Mouse (Mus musculus): ENCODE data around the gene Tstd2. TPM values are rescaled to one million over a fixed set of nuclear protein-coding genes. Genes with fewer than 3 reads are reported as not detected.

Tstd2 gene
- polyA plus RNA-seq, 1 experiment = 20.9 TPM

DNA sequence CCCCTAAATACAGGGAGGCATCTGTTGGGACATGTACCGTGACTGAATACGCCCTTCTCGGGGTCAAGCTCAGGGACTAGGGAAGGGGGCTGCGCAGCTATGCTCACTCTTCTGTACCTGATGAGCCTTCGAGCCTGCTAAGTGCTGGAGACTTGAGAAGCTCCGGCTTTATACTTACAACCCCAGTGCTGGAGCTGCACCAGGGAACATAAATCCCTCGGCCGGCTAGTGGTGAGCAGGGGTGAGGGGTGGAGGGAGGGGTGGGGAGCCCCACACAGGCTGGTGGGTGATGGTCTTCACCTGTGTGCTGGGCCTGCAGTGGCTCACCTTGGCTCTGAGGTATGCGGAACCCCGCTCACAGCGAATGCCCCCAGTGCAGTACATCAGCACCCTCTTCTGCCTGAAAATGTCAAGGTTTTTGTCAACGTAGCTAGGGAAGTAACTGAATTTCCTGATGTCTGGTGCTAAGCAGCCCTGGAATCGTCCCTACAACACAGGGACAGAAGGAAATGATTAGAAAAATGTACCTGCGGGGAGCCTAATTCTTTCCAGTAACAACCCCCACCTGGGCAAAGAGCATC is 18.9 kb downstream of the Tstd2 start:
- no peak for DNase-seq (ENCODE audit: low spot score)

DNA sequence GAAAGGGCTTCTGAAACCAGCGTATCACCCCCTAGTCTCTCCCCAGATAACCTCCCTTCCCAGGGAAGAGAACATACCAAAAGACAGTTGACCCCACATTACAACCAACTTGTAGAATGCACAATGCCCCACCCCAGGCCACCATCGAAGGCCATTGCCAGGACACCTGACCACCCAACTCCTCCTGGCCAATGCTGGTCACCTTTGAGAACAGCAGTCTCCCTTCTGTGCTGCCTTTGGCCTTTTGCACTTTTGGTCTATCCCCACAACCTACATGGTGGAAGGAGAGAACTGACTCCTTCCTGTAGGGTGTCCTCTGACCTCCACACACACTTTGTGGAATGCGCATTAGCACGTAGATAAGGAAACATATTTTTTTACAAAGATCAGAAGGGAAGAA is 21.0 kb downstream of the Tstd2 start:
- DNase-seq (ENCODE audit: low spot score) = no peak

DNA sequence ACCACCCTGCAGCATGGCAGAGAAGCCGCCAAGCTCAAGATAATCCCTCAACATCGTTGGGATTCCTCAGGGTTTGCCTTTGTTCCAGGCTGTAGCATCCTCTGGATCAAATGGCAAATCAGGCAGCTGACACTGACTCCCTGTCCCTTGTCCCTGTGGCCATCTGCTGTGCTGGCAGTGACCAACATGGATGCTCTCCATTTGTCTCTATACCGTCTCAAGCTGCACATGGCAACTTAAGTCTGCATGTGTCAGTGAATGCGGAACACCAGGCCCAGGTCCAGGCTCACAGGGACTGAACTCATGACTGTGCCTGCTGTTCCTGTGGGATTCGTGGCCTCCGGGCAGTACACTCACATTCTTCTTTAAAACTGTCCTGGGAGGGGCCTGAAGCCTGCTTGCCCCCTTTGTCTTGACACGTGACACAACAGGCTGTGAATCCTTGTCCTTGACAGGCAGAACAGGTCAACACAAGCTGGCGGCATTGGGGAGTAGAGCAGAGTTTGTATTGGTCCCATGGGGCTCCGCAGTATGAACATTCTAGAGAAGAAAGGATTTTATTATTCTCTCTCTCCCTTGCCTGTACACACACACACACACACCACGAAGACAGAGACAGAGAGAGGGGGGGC is 21.8 kb downstream of the Tstd2 start:
- no peak for DNase-seq (ENCODE audit: low spot score)

DNA sequence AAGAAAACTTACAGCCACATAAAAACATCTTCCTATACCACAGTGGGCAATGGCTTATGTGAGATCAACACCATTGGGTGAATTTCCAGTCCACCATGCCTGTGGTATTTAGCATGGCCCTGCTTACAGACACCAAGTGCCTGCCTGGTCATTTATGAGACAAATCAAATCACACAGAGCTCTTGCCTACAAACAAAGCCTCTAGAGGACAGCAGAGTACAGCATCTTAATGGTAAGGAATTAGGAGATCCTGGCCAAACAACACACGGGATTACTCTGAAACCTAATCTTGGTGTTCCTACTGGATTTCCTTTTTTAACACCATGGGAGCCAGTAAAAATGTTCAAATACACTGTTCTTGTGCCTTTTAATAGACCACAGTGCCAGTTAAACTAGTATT is 23.2 kb downstream of the Tstd2 start:
- no peak for DNase-seq (ENCODE audit: low spot score)

DNA sequence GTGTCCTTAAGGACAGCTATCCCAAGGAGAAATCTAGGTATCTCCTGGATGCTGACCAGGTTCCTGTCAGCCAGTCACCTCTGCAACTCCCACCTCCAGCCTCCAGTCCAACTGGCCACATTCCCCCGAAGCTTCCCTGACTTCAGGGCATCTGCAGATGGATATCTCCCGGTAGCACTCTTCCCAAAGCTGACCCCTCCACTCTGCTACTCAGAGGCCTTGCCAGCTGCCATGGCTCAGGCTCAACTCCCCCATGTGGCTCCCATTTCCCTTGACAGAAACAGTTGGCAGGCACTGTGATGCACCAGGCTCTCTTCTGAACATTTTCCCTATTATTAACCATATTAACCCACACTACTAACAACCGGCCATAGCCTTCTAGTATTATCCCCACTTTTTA is 27.1 kb downstream of the Tstd2 start:
- no peak for DNase-seq (ENCODE audit: low spot score)

DNA sequence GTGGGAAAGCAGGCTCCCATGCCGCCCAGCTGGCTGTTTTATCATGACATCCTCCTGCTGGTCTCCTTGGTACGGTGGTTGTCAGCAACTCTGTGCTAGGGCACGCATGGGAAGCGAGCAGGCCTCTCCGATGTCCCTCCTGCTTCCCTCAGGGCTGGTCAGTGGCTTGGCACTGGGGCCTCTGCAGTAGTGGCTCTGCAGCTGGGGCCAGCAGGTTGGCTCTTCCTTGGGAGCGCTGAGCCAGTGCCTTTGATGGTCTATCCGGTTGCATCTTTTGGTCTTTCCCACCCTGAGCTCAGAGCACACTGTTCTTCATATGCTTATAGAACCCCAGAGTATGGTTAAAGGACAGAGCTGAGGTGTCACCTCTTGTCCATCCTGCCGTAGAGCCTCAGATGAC is 28.4 kb downstream of the Tstd2 start:
- no peak for DNase-seq (ENCODE audit: low spot score)

DNA sequence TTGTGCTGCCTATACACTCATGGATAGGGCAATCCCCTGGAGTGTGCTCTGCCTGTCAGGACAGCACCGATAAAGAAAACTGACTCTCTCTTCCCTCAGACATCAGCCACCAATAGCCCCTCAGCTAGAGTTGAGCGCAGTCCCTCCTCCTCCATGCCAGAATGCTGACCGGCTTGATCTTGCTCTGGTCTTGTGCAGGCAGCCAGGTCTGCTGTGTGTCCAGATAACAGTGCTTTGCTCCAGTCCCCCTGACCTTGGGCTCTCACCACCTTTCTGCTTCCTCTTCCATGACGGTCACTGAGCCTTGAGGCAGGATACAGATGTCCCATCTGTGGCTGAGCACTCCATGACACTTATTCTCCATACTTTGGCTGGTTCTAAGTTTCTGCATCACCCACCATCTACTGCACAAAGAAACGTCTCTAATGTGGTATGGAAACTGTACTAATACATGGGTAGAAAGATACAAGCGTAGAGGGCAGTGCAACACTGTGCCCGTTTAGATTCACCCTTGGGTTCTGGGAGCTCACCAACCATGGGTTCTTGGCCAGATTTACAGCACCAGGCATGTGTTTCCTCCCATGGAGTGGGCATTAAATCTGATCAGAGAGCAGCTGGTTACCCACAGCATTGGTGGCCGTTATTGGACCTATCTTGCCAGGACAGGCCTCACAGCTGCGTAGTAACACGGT is 36.3 kb downstream of the Tstd2 start:
- no peak for DNase-seq (ENCODE audit: low spot score)

DNA sequence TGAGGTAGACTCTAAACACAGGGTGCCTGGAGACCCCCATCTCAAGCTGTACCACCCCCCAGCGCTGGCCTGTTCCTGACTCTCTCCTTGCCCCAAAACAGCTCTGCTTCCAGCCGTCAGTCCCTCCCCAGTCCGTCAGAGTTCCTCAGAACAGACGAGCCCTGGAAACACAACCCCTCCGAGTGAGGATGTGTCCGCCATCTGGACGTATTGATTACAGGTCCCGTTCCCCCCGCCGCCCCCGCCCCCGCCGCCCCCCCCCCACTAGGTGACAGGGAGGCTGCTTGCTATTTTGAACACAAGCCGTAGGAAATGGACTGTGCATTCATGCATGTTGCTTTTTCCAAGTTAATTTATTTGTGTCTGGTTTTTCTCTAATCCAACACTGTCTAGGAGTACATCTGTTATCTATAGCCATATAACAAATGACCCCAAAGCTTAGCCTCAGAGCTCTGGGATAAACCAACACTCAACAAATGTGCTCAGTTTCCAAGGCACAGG is 37.2 kb downstream of the Tstd2 start:
- DNase-seq (ENCODE audit: low spot score) = no peak

DNA sequence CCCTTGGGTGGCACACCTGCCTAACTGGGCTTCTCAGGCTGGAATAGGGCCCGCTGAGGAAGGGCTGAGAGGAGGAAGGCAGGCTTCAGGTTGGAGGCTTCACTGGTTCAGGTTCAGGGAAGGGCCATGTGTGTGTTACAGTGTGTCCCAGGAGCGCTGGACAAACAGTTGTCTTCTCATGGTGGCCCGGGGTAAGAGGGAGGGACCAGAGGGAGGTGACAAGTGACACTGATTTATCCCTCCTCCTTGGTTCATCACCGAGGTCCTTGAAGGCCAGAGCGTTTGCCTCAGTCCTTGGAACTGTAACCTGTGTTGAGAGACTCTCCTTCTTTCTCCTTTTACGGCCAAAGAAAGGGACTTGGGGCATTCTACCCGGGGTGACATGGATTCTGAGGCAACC is 38.0 kb downstream of the Tstd2 start:
- no peak for DNase-seq (ENCODE audit: low spot score)

DNA sequence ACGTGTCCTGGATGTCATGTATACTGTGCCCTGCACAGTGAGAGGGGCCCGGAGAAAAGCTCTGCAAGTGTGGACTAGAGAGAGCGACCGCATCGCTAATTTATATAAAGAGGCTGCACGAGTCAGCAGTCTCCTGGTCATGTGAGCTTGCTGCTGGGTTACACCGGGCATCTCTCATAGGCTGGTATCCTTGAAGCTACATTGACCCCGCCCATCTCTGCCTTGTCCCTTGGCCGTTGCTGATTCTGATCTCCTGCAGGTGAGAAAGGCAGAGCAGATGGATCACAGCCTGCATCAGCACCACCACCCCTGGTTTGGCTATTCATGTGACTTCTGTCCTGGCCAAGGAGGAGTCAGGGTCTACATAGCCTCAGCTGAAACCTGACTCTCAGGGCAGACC is 39.4 kb downstream of the Tstd2 start:
- no peak for DNase-seq (ENCODE audit: low spot score)

DNA sequence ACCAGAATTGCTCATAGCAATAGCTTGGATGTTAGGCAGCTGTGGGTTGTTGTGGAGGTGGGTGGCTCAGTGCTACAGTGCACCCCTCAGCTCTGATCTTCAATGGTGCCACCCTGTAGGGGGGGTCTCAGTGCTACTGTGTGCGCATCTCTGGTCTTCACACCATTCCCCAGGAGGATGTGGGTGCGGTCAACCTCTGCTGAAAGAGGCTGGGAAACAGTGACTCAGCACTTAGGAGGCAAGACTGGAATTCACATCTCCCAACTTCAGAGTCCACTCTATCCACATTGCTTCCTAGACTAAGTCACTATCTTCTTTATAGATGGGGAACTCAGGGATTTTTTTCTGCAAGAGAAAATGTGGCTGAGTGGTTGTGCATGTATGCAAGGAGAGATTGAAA is 40.9 kb downstream of the Tstd2 start:
- DNase-seq (ENCODE audit: low spot score) = no peak

DNA sequence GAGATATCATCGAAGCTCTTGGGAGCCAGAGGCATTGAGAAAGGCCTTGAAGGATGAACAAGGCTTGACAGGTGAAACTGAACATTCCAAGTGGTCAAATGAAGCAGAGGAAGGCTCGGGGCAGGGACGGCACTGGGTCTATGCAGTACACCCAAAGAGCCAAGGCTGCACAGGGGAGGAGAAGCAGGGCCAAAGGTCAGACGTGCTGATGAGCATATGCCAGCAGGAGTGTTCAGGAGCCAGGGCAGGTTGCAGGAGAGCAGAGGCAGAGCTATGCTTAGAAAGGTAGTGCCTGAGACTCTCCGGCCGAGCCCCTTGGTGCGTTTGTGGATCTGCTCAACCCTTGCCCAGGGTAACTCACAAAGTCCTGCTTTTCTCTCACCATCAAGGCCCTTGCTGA is 41.9 kb downstream of the Tstd2 start:
- DNase-seq (ENCODE audit: low spot score) = no peak

DNA sequence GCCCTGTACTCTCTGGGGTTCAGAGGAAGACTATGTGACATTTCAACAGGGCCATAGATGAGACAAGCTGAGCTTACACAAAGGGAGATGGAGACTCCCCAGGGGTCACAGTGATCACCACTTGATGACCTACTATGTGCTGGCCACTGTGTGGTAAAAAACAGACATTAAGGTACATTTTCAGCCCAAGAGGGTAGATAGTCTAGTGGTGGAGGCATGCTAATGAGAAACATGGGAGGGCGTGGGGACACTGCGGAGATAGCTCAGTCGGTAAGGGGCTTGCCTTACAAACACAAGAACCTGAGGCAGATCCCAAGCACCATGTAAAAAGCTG is 42.7 kb downstream of the Tstd2 start:
- DNase-seq (ENCODE audit: low spot score) = no peak

DNA sequence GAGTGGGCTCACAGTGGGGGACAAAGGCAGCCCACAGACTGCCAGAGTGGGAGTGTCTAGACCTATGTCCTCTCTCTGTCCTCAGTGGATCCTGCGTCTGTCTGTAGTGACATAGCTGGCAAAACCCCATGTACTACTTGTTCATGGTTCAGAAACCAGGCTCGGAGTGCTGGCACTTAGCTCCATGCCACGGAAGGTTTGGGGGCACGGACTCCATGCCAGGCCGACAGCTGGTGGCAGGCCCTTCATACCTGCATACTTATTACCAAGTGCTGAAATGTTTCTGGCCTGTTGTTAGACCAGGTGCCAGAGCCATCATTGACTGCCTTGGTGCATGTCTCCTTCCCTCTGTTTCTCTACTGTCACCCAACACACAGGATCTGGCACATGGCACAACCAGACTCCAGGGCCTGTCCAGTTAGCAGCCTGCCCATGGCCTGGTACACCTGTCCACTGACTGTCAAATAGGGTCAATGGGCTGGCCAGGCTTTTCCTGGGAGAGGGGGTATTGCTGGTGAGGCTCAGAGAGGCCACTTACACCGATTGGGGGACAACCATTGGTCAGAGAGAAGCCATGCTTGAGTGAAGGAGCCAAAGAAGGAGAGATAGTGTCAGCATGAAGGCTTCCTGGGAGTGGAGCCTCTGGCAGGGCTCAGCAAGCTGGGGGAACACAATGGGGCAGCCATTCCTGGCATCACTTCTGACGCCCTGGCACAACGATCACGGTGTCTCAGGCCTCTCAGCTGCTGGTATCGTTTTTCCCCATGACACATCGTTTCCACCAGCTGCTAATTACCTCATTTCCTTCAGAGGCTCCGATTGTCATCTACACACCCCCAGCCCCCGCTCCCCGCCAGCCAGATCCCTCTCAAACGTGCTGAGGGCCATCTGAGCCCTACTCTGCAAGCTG is 43.3 kb downstream of the Tstd2 start:
- no peak for DNase-seq (ENCODE audit: low spot score)

DNA sequence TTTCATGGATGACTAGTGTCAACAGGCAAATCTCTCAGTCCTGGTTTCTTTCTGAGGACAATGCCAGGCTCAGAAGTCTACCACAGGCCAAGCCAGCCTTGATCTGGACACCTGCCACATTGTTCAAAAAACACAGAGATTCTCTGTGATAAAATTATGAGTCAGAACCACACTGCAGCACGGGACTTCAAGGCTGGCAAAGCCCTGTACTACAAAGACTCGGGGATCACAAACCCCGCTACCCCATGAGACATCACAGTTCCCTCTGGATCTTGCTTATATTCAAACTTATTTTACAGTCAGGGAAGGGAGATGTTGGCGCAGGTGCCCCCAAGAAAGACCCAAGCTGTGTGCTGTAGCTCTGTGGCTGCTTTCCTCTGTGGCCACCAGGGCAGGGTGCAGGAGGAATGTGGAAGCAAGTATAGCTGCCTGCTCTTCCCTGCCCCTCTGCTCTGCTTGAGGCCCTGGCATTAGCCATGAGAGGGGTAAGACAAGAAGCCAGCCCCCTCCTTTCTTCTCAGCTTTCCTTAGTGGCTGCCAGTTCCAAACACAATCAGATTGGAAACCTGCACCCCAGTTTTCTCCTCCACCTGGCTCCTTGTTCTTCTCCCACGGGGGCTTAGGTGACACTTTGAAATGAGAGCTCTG is 45.9 kb downstream of the Tstd2 start:
- no peak for DNase-seq (ENCODE audit: low spot score)

DNA sequence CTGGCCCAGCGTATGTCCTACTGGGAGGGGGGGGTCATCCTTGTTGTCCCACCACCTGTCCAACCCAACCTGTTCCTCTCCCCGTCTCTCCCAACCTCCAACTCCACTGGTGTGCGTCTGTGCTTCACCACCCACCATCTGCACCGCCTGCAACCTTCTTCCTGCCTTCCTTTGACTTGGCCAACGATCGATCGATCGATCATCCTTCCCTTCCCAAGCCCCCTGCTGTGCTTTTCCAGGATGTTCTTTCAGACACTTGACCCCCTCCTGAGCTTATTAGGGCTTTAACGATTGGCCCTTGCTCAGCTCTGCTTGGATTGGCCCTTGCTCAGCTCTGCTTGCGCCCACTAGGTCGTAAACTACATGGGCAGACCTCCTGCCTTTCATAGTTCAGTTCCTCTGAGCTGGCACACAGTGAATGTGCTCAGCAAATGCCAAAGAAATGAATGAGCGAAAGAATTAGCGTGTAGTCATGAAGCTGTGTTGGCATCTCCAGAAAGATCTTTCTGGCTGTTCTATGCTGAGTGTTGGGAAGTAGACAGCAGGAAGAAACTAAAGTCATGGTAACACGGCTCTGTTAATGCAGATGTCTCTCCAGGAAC is 48.9 kb downstream of the Tstd2 start:
- DNase-seq (ENCODE audit: low spot score) = no peak

DNA sequence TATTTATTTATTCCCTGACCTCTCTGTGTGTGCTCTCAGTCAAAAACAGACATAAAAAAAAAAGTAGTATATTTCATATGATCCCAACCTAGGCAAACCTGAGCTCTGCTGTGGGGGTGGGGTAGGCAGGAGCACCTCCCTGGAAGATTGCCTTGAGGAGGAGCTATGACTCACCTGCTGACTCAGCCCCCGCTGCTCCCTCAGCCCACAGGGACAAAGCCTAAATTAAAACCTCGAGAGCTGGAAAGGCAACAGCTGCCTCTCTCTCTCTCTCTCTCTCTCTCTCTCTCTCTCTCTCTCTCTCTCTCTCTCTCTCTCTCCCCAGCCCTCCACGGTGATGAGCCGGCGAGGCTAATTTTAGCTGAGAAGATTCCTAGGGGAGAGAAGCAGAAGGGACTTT is 50.6 kb downstream of the Tstd2 start:
- DNase-seq (ENCODE audit: low spot score) = no peak

DNA sequence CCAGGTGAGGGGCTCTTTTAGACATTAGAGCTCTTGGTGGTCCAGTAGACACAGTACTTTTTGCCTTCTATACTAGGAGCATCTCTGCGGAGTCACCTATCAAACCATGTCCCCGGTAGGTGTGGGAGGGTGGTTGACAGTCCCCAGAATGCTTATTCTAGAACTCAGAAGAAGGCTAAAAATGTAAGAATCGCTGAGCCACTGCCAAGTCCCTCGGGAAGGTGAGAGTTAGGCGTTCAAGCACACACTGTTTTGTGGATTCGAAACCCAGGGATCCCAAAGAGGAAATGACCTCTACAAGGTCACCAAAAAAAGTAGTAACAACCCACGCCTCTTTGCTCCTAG is 51.1 kb downstream of the Tstd2 start:
- DNase-seq (ENCODE audit: low spot score) = no peak

DNA sequence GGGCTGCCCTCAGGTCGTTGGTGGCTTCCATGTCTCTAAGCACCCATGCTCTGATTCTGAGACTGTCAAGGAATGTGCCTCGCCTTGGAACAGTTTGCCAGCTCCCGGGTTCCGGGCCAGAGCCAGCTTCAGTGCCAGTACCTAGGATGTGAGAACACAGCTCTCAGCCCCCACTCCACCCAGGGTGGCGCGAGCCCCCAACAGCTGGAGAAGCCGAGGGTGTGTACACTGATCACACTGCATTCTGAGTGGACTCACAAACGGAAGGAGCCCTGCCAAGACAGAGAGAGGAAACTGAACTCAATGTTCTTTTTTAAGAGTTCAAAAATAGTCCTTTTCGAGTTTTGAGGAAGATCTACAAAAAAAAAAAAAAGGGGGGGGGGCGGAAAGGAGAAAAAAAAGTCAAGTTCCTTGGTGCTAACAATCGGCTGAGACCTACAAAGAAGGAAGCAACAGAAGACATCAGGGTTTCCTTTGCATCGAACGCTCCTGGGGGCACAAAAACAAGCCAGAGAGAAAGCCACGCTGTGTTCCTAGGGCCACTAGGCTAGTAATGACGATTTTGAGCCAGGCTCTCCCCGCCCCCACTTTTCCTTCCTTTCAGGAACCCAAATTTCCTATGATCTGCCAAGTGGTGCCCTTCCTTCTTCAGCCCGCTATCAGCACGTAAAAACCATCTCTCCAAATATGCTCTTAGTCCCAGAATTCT is 51.6 kb downstream of the Tstd2 start:
- no peak for DNase-seq (ENCODE audit: low spot score)

DNA sequence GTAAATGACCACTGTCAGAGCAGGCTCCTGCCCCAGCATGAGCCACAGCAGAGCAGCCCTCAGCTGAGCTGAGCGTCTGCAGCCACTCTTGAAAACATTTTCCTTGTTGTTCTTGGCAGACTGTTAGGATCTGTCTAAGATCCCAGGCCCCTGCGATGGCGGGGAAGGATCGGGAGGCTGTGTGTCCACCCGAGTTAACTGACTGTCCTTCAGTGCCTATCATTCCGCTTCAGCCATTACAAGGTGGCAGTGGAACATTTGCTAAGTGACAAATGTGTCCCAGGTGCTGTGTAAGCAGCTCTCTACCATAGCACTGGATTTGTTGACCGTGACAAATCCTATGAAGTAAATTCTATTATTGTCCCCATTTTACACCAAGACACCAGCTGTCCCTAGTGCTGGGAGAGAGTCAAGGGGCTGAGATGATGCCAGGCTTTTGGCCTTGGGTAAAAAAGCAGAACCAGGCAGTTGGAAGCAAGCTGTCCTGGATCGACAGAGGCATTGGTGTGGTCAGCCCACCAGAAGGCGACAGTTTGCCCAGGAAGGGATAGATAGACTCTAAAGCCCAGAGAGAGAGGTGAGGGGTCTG is 53.2 kb downstream of the Tstd2 start:
- DNase-seq (ENCODE audit: low spot score) = no peak

Data from urinary bladder, adult 2 months (tissue).